Mouse (Mus musculus) yolk sac, embryonic 10.5 days (tissue): Measurements from ENCODE around the gene Mn1.

Experiments
- DNase-seq: peaks from one replicate; pipeline ENCODE4 v3.0.0-alpha.2; 2017; ENCODE audit warnings: low spot score

Gene Mn1

GRCm38 (mm10) chr5:111432842-111433241 is 15.7 kb downstream of the Mn1 start:
- DNase-seq: no peak

- no peak for DNase-seq
These were observed 17.2 kb downstream of the Mn1 start for GRCm38 (mm10) chr5:111434342-111434842.

GRCm38 (mm10) chr5:111436260-111436659 is 19.1 kb downstream of the Mn1 start:
- DNase-seq: no peak

- DNase-seq: no peak
These were observed 20.0 kb downstream of the Mn1 start for GRCm38 (mm10) chr5:111437205-111437604.

- DNase-seq: no peak
These were observed 21.2 kb downstream of the Mn1 start for GRCm38 (mm10) chr5:111438336-111438735.

- no peak for DNase-seq
These were observed 21.7 kb downstream of the Mn1 start for GRCm38 (mm10) chr5:111438821-111439220.

- DNase-seq: no peak
These were observed 23.1 kb downstream of the Mn1 start for GRCm38 (mm10) chr5:111440264-111440663.

- peak; percentile 41 for DNase-seq
These were observed 25.1 kb downstream of the Mn1 start for GRCm38 (mm10) chr5:111442151-111442871.

GRCm38 (mm10) chr5:111443636-111444035 is 26.5 kb downstream of the Mn1 start:
- no peak for DNase-seq

- DNase-seq: no peak
These were observed 27.2 kb downstream of the Mn1 start for GRCm38 (mm10) chr5:111444361-111444760.

- DNase-seq: no peak
These were observed 29.5 kb downstream of the Mn1 start for GRCm38 (mm10) chr5:111446652-111447051.

GRCm38 (mm10) chr5:111449700-111450099 is 32.5 kb downstream of the Mn1 start:
- DNase-seq: no peak

- no peak for DNase-seq
These were observed 37.1 kb downstream of the Mn1 start for GRCm38 (mm10) chr5:111454240-111454639.

GRCm38 (mm10) chr5:111454876-111455275 is 37.7 kb downstream of the Mn1 start:
- no peak for DNase-seq

- DNase-seq: no peak
These were observed 41.5 kb downstream of the Mn1 start for GRCm38 (mm10) chr5:111458675-111459074.

- peak; percentile 43 for DNase-seq
These were observed 48.7 kb downstream of the Mn1 start for GRCm38 (mm10) chr5:111465811-111466299.

- no peak for DNase-seq
These were observed 49.3 kb downstream of the Mn1 start for GRCm38 (mm10) chr5:111466429-111466828.

GRCm38 (mm10) chr5:111467699-111468098 is 50.5 kb downstream of the Mn1 start:
- no peak for DNase-seq

GRCm38 (mm10) chr5:111469195-111469882 is 52.2 kb downstream of the Mn1 start:
- peak; percentile 84 for DNase-seq

- DNase-seq: peak; percentile 45
These were observed 53.7 kb downstream of the Mn1 start for GRCm38 (mm10) chr5:111470875-111471274.

- DNase-seq: no peak
These were observed 56.3 kb downstream of the Mn1 start for GRCm38 (mm10) chr5:111473425-111473824.

- DNase-seq: no peak
These were observed 58.6 kb downstream of the Mn1 start for GRCm38 (mm10) chr5:111475721-111476120.

- no peak for DNase-seq
These were observed 59.0 kb downstream of the Mn1 start for GRCm38 (mm10) chr5:111476141-111476540.
